20 mouse cellular contexts compared by ENCODE assay signal in the genomic region with DNA sequence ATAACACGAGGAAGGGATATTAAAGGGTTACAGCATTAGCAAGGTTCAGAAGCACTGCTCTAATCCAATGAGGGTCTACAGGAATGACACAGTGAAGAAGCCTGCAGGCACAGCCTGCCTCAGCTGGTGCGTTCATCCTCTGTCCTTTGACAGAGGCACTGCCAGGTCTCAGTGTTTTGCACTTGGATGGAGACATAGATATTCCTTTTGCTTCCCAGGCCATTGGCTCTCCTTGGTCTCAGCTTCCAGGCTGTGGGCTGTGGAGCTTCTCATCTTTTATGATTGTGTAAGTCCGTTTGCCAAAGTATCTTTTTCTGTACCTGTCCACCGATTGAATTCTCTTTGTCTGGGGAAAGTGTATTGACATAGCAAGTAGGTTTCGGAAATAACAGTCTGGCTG.
"Had no signal": no experiment of that assay in that cellular context is flagged by ENCODE, and none has a peak within 500 bp of the region (broad histone marks: within the 10 kb centered on the region; RNA-seq: fewer than 3 reads in every experiment).

No protein-coding gene starts in this region.

- H3K4me2 ChIP-seq: kidney, embryonic 15.5 days; liver, embryonic 13.5 days; midbrain, embryonic 12.5 days; neural tube, embryonic 13.5 days had no signal

- ATAC-seq: midbrain, embryonic 16.5 days had no signal

- H3K27me3 ChIP-seq: kidney, embryonic 15.5 days; liver, embryonic 13.5 days; midbrain, embryonic 12.5 days; neural tube, embryonic 13.5 days had no signal

- DNase-seq: kidney, postnatal 10 days; kidney, postnatal 36 days; layer of hippocampus, postnatal 36 days; liver, embryonic 13.5 days; lung, adult 2 months; lung, postnatal 14 days; lung, postnatal 4 days; right cerebral cortex, adult 18-20 months; right cerebral cortex, postnatal 14 days; right cerebral cortex, postnatal 4 days; thymus, adult 2 months; thymus, postnatal 14 days; thymus, postnatal 4 days had no signal

- H3K36me3 ChIP-seq: kidney, embryonic 15.5 days; liver, embryonic 13.5 days; midbrain, embryonic 12.5 days; neural tube, embryonic 13.5 days had no signal

- H3K4me1 ChIP-seq: kidney, embryonic 15.5 days; midbrain, embryonic 12.5 days had no signal

- H3K9ac ChIP-seq: kidney, embryonic 15.5 days; liver, embryonic 13.5 days; midbrain, embryonic 12.5 days; neural tube, embryonic 13.5 days had no signal

- H3K27ac ChIP-seq: kidney, embryonic 15.5 days; left cerebral cortex, adult 2 months; liver, embryonic 13.5 days; midbrain, embryonic 12.5 days; neural tube, embryonic 13.5 days; stomach, postnatal 0 days had no signal

- H3K4me3 ChIP-seq: kidney, embryonic 15.5 days; left cerebral cortex, adult 2 months; liver, embryonic 13.5 days; midbrain, embryonic 12.5 days; myocyte; neural tube, embryonic 13.5 days had no signal

- H3K9me3 ChIP-seq: kidney, embryonic 15.5 days; liver, embryonic 13.5 days; midbrain, embryonic 12.5 days; neural tube, embryonic 13.5 days had no signal
